Mouse (Mus musculus): ENCODE data around the gene Gm382.

The Gm382 gene

DNA sequence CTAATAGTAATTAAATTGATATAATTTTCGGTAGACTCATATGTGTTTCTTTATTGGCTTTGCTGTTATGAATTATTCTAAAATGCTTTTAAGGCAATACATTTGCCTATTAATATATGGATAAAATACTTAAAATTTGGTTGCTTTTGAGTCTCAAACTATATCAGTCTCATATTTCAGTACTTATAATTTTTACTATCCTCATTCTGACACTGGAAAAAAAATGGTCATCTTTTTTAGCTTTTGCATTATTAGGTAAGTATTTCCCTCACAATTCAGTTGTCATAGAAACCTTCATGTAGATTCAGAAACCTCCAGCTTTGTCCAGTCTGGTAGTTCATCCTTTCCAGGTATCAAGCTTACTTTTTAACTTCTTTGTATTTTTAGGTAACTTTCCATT, at the start of gene Gm382:
TSS of gene Gm382 (plus strand) at position 301 of the 400 bp plus-strand sequence.
- no peak for DNase-seq (ENCODE audit: low spot score)

DNA sequence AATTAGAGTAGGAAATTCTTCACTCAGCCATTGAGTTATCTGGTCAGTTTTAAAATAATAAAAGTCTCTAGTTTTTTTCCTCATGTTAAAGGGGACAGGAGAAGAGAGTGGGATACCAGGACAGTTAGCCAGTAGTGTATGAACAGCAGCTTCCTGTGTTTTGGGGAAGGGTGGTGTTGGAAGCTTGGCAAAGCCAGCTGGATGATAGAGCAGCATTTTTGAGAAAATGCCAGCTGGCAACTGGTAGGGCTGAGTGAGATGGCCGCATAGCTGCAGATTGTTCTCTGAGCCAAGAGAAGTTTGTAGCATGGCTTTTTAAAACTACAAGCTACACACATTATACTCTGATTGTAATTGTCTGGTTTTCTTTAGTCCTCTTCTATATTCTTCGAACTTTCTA, 30.4 kb downstream of the Gm382 start:
- DNase-seq (ENCODE audit: low spot score) = no peak

DNA sequence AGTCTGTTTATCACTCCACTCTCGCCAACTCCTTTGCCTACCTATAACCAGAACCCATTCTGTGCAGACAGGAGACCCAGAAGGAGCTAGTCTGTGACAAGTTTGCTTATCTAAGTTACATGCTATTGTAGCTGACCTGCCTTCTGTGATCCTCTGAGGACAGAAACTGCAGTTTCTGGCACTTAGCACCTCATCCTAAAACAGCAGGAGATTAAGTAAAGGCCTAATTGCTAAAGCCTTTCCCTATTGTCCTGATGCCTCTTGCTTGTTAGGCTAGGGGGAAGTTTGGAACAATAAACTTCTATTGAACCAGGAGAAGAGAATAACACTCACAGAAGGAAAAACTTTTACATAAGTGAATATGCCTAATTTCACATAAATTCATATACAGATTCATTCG, 51.5 kb downstream of the Gm382 start:
- DNase-seq (ENCODE audit: low spot score) = no peak

DNA sequence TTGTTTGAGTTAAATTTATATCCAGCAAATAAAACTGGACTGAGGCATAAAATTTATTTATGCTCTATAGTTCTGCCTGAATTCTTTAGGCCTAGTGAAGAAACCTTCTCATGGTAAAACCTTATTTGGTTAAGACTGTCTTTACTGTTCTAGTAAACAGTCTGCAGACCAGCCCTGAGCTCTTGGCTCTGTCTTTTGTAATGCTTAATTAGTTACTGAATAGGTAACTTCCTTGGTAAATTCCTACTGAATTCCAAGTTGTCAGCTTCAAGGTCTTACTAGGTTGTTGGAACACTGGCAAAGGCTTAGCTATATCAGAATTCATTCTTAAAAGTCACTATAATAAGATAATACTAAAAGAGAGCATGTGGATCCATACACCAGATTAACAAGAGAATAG, 53.3 kb downstream of the Gm382 start:
- no peak for DNase-seq (ENCODE audit: low spot score)

DNA sequence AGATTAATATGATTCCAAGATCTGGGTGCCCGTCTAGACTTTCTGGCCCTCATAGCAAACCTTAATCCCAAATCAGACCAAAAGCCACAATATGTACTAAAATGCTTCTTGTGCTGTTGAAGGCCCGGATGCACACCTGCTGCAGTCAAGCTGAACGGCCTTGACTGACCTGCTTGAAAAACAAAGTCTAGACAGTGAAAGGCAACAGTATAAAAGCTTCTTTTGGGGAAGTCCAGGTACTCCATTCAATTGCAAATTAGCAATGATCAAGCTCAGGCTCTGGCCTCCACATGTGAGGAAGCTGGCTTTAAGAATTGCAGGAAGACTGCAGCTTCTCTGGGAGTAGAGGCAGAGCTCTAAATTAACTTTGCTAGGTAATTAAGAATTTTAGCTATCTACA, 54.2 kb downstream of the Gm382 start:
- DNase-seq (ENCODE audit: low spot score) = no peak

DNA sequence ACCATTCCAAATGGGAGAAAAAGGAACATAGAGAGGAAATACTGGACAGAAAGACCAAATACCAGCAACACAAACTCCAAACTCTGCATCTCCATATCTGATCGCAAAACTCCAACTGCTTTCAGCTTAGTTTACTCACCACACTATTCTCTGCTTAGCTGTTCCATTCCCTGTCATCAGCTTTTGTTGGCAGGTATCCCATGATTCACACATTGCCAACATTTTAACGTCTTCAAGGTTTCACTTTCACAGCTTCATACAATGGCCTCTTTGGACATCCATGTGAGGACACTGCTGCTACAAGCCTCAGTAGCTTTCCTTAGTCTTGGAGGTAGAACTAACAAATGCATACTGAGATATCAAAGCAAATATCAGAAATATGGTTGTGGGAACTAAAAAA, 64.6 kb downstream of the Gm382 start:
- no peak for DNase-seq (ENCODE audit: low spot score)
